Mouse (Mus musculus) liver, embryonic 11.5 days (tissue): ENCODE data around the gene Atp2b2. TPM values are rescaled to one million over a fixed set of nuclear protein-coding genes. Genes with fewer than 3 reads are reported as not detected.

Source experiments
- ATAC-seq: fragments of 200-750 bp; cut with Nextera tagmentation; replicated peaks from 2 replicates; pipeline ENCODE4 v1.8.0; 2017; ENCODE audit warnings: moderate number of reproducible peaks, mild to moderate bottlenecking, moderate TSS enrichment, moderate library complexity; ENCODE audit not compliant: low FRiP score
- DNase-seq: peaks from one replicate; pipeline ENCODE4 v3.0.0-alpha.2; 2017; ENCODE audit warnings: low spot score
- H3K27ac ChIP-seq: fragments of 300-500 bp; sonication (generic); 2 replicates; pipeline ENCODE4 v1.5.1; 2014; ENCODE audit warnings: mild to moderate bottlenecking, low read depth, low read length, control low read depth
- H3K27me3 ChIP-seq: fragments of 300-500 bp; sonication (generic); replicated peaks from 2 replicates; pipeline ENCODE4 v1.6.1; 2014; ENCODE audit warnings: low read length, mixed read lengths; ENCODE audit not compliant: control insufficient read depth, insufficient read depth
- H3K36me3 ChIP-seq: fragments of 300-500 bp; sonication (generic); 2 replicates; pipeline ENCODE4 v1.6.1; 2014; ENCODE audit warnings: mild to moderate bottlenecking, low read length, moderate library complexity, mixed read lengths; ENCODE audit not compliant: control insufficient read depth, insufficient read depth
- H3K4me1 ChIP-seq: fragments of 300-500 bp; sonication (generic); replicated peaks from 2 replicates; pipeline ENCODE4 v1.6.1; 2014; ENCODE audit warnings: low read length, mixed read lengths; ENCODE audit not compliant: control insufficient read depth, insufficient read depth
- H3K4me2 ChIP-seq: fragments of 300-500 bp; sonication (generic); 2 replicates; pipeline ENCODE4 v1.6.1; 2014; ENCODE audit warnings: mild to moderate bottlenecking, control low read depth, moderate library complexity
- H3K4me3 ChIP-seq: fragments of 300-500 bp; sonication (generic); 2 replicates; pipeline ENCODE4 v1.5.1; 2014; ENCODE audit warnings: low read depth, low read length, control low read depth
- H3K9ac ChIP-seq: fragments of 300-500 bp; sonication (generic); 2 replicates; pipeline ENCODE4 v1.6.1; 2014; ENCODE audit warnings: low read depth, low read length, control low read depth
- H3K9me3 ChIP-seq: fragments of 300-500 bp; sonication (generic); 2 replicates; pipeline ENCODE4 v1.6.1; 2016; ENCODE audit warnings: low read length, inconsistent platforms, mixed read lengths; ENCODE audit not compliant: control insufficient read depth
- WGBS: fragments of 180-500 bp; shearing (Covaris S2); extraction: QIAGEN DNeasy Blood & Tissue Kit; methylation state at CpG from one replicate; pipeline ENCODE4 v1.1.7; 2014; 5-methylcytosine and 5-hydroxymethylcytosine counted together
- polyA plus RNA-seq: library from polyadenylated mRNA; unstranded; fragments of >200 nt; fragmentation: Nextera tagmentation; extraction: Ambion mirVana; gene quantifications from 2 replicates; pipeline ENCODE4 v1.2.1, GENCODE M21; 2014

Gene Atp2b2
- polyA plus RNA-seq, 1 experiment from 2014 or later: 0.62 TPM

DNA sequence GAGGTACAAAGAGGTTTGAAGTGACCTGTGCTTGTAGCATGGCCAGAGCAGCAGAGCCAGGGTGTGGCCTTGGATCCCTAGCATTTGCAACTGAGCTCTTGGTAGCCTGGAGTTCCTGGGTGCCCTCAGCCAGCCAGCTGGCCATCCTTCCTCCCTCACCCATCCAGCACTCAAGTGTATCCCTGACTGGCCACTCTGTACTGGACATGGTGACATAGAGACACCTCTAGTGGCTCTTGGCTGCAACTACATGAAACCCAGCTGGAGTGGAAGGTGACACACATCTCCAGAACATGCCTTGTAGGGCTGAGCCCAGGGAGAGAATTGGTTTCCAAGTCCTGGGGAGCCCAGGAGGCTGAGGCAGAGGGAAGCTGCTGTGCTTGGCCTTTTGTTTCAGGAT, 134.3 kb downstream of the Atp2b2 start:
- Histone ChIP-seq H3K9me3 (no peaks in the 10 kb centered on the region), H3K27ac (no peak overlapping the region), H3K27me3 (no peaks in the 10 kb centered on the region), H3K9ac (no peak overlapping the region), H3K4me1 (no peaks in the 10 kb centered on the region), H3K4me3 (no peak overlapping the region), H3K4me2 (no peak overlapping the region), H3K36me3 (no peaks in the 10 kb centered on the region)
- DNase-seq (no peak), ATAC-seq (no peak)

GRCm38 (mm10) chr6:113904406-113904805, 138.0 kb downstream of the Atp2b2 start:
- DNase-seq (no peak), ATAC-seq (no peak)
- Histone ChIP-seq H3K4me1 (no peaks in the 10 kb centered on the region), H3K27ac (no peak overlapping the region), H3K36me3 (no peaks in the 10 kb centered on the region), H3K9ac (no peak overlapping the region), H3K4me3 (no peak overlapping the region), H3K27me3 (no peaks in the 10 kb centered on the region), H3K9me3 (no peaks in the 10 kb centered on the region), H3K4me2 (no peak overlapping the region)
- 78% methylated on average over 5 of the region's 5 CpGs for WGBS

DNA sequence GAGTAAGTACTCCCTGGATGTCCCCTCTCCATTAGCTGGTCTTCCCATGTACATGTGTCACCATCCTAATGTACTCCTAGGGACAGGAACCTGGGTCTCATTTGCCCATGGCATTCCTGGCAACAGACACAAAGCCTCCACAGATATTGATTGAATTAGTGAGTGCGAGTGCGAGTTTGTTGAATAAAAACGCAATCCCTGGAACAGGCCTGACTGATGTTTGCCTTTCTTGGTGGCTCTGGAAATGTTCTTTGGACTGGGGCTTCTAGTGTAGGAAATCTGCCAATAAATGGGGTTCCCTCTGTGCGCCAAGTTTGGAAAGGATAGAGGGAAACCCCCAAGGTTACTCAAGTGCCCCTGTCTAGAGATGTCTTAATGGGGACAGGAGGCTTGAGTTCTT, 146.4 kb downstream of the Atp2b2 start:
- Histone ChIP-seq H3K27me3 (peaks cover 18% of the 10 kb centered on the region), H3K4me3 (no peak overlapping the region), H3K36me3 (no peaks in the 10 kb centered on the region), H3K9ac (no peak overlapping the region), H3K4me1 (no peaks in the 10 kb centered on the region), H3K4me2 (no peak overlapping the region), H3K9me3 (no peaks in the 10 kb centered on the region), H3K27ac (no peak overlapping the region)
- 69% methylated on average over 4 of the region's 4 CpGs for WGBS
- ATAC-seq: no peak
- no peak for DNase-seq

- no peak for DNase-seq
- no peak overlapping the region for H3K9ac ChIP-seq
- no peaks in the 10 kb centered on the region for H3K9me3 ChIP-seq
- peaks cover 38% of the 10 kb centered on the region for H3K27me3 ChIP-seq
- ATAC-seq: no peak
- no peak overlapping the region for H3K4me2 ChIP-seq
- H3K4me3 ChIP-seq: no peak overlapping the region
- H3K27ac ChIP-seq: no peak overlapping the region
- 70% methylated on average over 3 of the region's 3 CpGs for WGBS
- no peaks in the 10 kb centered on the region for H3K36me3 ChIP-seq
- H3K4me1 ChIP-seq: no peaks in the 10 kb centered on the region
Measured at GRCm38 (mm10) chr6:113894008-113894407, 148.4 kb downstream of the Atp2b2 start.

GRCm38 (mm10) chr6:113892091-113892674, 150.2 kb downstream of the Atp2b2 start:
- H3K4me2 ChIP-seq: no peak overlapping the region
- H3K27ac ChIP-seq: no peak overlapping the region
- no peaks in the 10 kb centered on the region for H3K4me1 ChIP-seq
- no peak for ATAC-seq
- H3K9ac ChIP-seq: no peak overlapping the region
- no peaks in the 10 kb centered on the region for H3K9me3 ChIP-seq
- DNase-seq: no peak
- H3K36me3 ChIP-seq: no peaks in the 10 kb centered on the region
- WGBS: 48% methylated on average over 13 of the region's 13 CpGs
- no peak overlapping the region for H3K4me3 ChIP-seq
- H3K27me3 ChIP-seq: peaks cover 41% of the 10 kb centered on the region

GRCm38 (mm10) chr6:113891225-113891967, 151.0 kb downstream of the Atp2b2 start:
- no peaks in the 10 kb centered on the region for H3K9me3 ChIP-seq
- H3K9ac ChIP-seq: no peak overlapping the region
- H3K27ac ChIP-seq: no peak overlapping the region
- peaks cover 41% of the 10 kb centered on the region for H3K27me3 ChIP-seq
- DNase-seq (no peak), ATAC-seq (no peak)
- no peaks in the 10 kb centered on the region for H3K4me1 ChIP-seq
- WGBS: 2% methylated on average over 47 of the region's 49 CpGs
- H3K36me3 ChIP-seq: no peaks in the 10 kb centered on the region
- peak overlapping the region; percentile 57 for H3K4me2 ChIP-seq
- H3K4me3 ChIP-seq: peak overlapping the region; percentile 38

DNA sequence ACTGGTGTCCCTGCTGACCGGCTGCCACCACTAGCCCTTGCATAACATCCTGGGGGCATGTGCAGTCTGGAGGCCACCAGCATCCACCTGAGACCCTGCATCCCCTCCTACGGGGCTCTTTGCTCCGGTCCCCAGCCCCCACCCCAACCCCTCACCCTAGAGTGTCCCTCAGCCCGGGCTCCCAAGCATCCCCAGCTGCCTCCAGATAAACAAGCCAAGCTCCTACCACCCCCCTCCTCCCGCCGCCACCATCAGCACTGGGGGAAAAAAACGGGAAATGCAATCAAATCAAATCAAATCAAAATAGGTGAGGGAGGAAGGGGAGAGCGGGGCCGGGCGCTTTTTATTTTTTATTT, 151.6 kb downstream of the Atp2b2 start:
- peak overlapping the region; percentile 38 for H3K4me3 ChIP-seq
- H3K9ac ChIP-seq: no peak overlapping the region
- H3K36me3 ChIP-seq: no peaks in the 10 kb centered on the region
- H3K27ac ChIP-seq: no peak overlapping the region
- no peaks in the 10 kb centered on the region for H3K9me3 ChIP-seq
- H3K4me1 ChIP-seq: no peaks in the 10 kb centered on the region
- ATAC-seq (no peak), DNase-seq (no peak)
- H3K27me3 ChIP-seq: peaks cover 41% of the 10 kb centered on the region
- peak overlapping the region; percentile 57 for H3K4me2 ChIP-seq
- WGBS: 5% methylated on average over 10 of the region's 10 CpGs

- H3K9ac ChIP-seq: no peak overlapping the region
- H3K4me1 ChIP-seq: no peaks in the 10 kb centered on the region
- ATAC-seq (no peak), DNase-seq (no peak)
- H3K4me2 ChIP-seq: peak overlapping the region; percentile 57
- H3K27me3 ChIP-seq: peaks cover 41% of the 10 kb centered on the region
- no peak overlapping the region for H3K4me3 ChIP-seq
- 21% methylated on average over 16 of the region's 16 CpGs for WGBS
- H3K36me3 ChIP-seq: no peaks in the 10 kb centered on the region
- H3K27ac ChIP-seq: no peak overlapping the region
- H3K9me3 ChIP-seq: no peaks in the 10 kb centered on the region
Measured at GRCm38 (mm10) chr6:113890023-113890857, 152.2 kb downstream of the Atp2b2 start.
